Mouse (Mus musculus) liver (tissue): ENCODE measurements around the gene Tmem185b.

ENCODE experiments used
- DNase-seq: peaks from one replicate; pipeline ENCODE4 v3.0.0-alpha.2; 2020; ENCODE audit warnings: mixed read lengths

The Tmem185b gene

GRCm38 (mm10) chr1:119503808-119504207 is 22.2 kb upstream of the Tmem185b start:
- DNase-seq, result no peak

- DNase-seq, result peak; percentile 96
These were observed 21.5 kb upstream of the Tmem185b start, which contains the start of gene Ralb for GRCm38 (mm10) chr1:119504260-119505062. TSS of gene Ralb (minus strand) at chr1:119504794.

- DNase-seq, result no peak
These were observed 20.0 kb upstream of the Tmem185b start for GRCm38 (mm10) chr1:119505951-119506350.

GRCm38 (mm10) chr1:119508548-119508947 is 17.4 kb upstream of the Tmem185b start:
- no peak for DNase-seq

- DNase-seq, result no peak
These were observed 16.5 kb upstream of the Tmem185b start for GRCm38 (mm10) chr1:119509474-119509873.

GRCm38 (mm10) chr1:119510409-119510808 is 15.6 kb upstream of the Tmem185b start:
- no peak for DNase-seq

GRCm38 (mm10) chr1:119510857-119511256 is 15.1 kb upstream of the Tmem185b start:
- no peak for DNase-seq

- no peak for DNase-seq
These were observed 7.9 kb upstream of the Tmem185b start for GRCm38 (mm10) chr1:119518060-119518459.

GRCm38 (mm10) chr1:119518786-119519185 is 7.2 kb upstream of the Tmem185b start:
- DNase-seq, result no peak

- DNase-seq, result no peak
These were observed 6.7 kb upstream of the Tmem185b start for GRCm38 (mm10) chr1:119519286-119519685.

- no peak for DNase-seq
These were observed 4.9 kb upstream of the Tmem185b start for GRCm38 (mm10) chr1:119521029-119521428.

- no peak for DNase-seq
These were observed 4.3 kb upstream of the Tmem185b start for GRCm38 (mm10) chr1:119521681-119522080.

GRCm38 (mm10) chr1:119522726-119523125 is 3.2 kb upstream of the Tmem185b start:
- DNase-seq, result no peak

GRCm38 (mm10) chr1:119523369-119523768 is 2.6 kb upstream of the Tmem185b start:
- DNase-seq, result no peak

- DNase-seq, result no peak
These were observed 2.1 kb upstream of the Tmem185b start for GRCm38 (mm10) chr1:119523826-119524225.

GRCm38 (mm10) chr1:119525004-119525444 is 936 bp upstream of the Tmem185b start:
- DNase-seq, result no peak

- DNase-seq, result no peak
These were observed 5.0 kb downstream of the Tmem185b start for GRCm38 (mm10) chr1:119530941-119531340.

- no peak for DNase-seq
These were observed 6.2 kb downstream of the Tmem185b start for GRCm38 (mm10) chr1:119532165-119532564.

- no peak for DNase-seq
These were observed 7.3 kb downstream of the Tmem185b start for GRCm38 (mm10) chr1:119533093-119533805.

GRCm38 (mm10) chr1:119534341-119534740 is 8.4 kb downstream of the Tmem185b start:
- no peak for DNase-seq

GRCm38 (mm10) chr1:119536122-119536521 is 10.2 kb downstream of the Tmem185b start:
- DNase-seq, result no peak

- DNase-seq, result no peak
These were observed 11.7 kb downstream of the Tmem185b start for GRCm38 (mm10) chr1:119537651-119538050.

- DNase-seq, result no peak
These were observed 13.3 kb downstream of the Tmem185b start for GRCm38 (mm10) chr1:119539252-119539651.
